Mouse (Mus musculus): ENCODE results near the gene Homer1. TPM values are rescaled to one million over a fixed set of nuclear protein-coding genes. Genes with fewer than 3 reads are reported as not detected.

Gene Homer1
- polyA plus RNA-seq, 1 experiment from 2014 or later, result 12.3 TPM

GRCm38 (mm10) chr13:93388594-93389241 lies 89.3 kb downstream of the Homer1 start:
- Histone ChIP-seq H3K4me2 (ENCODE audit: low read depth, low read length, severe bottlenecking) (no peak overlapping the region), H3K27ac (ENCODE audit: low read depth, low read length) (no peak overlapping the region), H3K9me3 (ENCODE audit: control insufficient read depth, low read length) (no peaks in the 10 kb centered on the region), H3K36me3 (ENCODE audit: control insufficient read depth, insufficient read depth, low read length) (no peaks in the 10 kb centered on the region), H3K4me3 (ENCODE audit: low read depth, low read length) (no peak overlapping the region), H3K9ac (ENCODE audit: low read length) (no peak overlapping the region), H3K4me1 (replicated peaks; ENCODE audit: control insufficient read depth, insufficient read depth, low read length) (no peaks in the 10 kb centered on the region), H3K27me3 (ENCODE audit: control insufficient read depth, insufficient read depth, low read length) (no peaks in the 10 kb centered on the region)
- 82% methylated on average over 7 of the region's 7 CpGs for WGBS
- ATAC-seq (replicated peaks; ENCODE audit: low FRiP score), result no peak
- no peak for DNase-seq (ENCODE audit: low spot score)

GRCm38 (mm10) chr13:93389242-93389625 lies 89.8 kb downstream of the Homer1 start:
- H3K4me3 ChIP-seq (ENCODE audit: low read depth, low read length), result no peak overlapping the region
- no peak overlapping the region for H3K27ac ChIP-seq (ENCODE audit: low read depth, low read length)
- 52% methylated on average over 2 of the region's 2 CpGs for WGBS
- no peaks in the 10 kb centered on the region for H3K36me3 ChIP-seq (ENCODE audit: control insufficient read depth, insufficient read depth, low read length)
- no peak for DNase-seq (ENCODE audit: low spot score)
- no peaks in the 10 kb centered on the region for H3K4me1 ChIP-seq (replicated peaks; ENCODE audit: control insufficient read depth, insufficient read depth, low read length)
- no peak overlapping the region for H3K9ac ChIP-seq (ENCODE audit: low read length)
- H3K27me3 ChIP-seq (ENCODE audit: control insufficient read depth, insufficient read depth, low read length), result no peaks in the 10 kb centered on the region
- H3K4me2 ChIP-seq (ENCODE audit: low read depth, low read length, severe bottlenecking), result no peak overlapping the region
- no peak for ATAC-seq (replicated peaks; ENCODE audit: low FRiP score)
- H3K9me3 ChIP-seq (ENCODE audit: control insufficient read depth, low read length), result no peaks in the 10 kb centered on the region

- H3K36me3 ChIP-seq (ENCODE audit: control insufficient read depth, insufficient read depth, low read length), result no peaks in the 10 kb centered on the region
- no peaks in the 10 kb centered on the region for H3K4me1 ChIP-seq (replicated peaks; ENCODE audit: control insufficient read depth, insufficient read depth, low read length)
- ATAC-seq (replicated peaks; ENCODE audit: low FRiP score), result no peak
- WGBS, result 90% methylated on average over 5 of the region's 5 CpGs
- no peak overlapping the region for H3K9ac ChIP-seq (ENCODE audit: low read length)
- no peak for DNase-seq (ENCODE audit: low spot score)
- no peaks in the 10 kb centered on the region for H3K27me3 ChIP-seq (ENCODE audit: control insufficient read depth, insufficient read depth, low read length)
- no peak overlapping the region for H3K27ac ChIP-seq (ENCODE audit: low read depth, low read length)
- H3K4me3 ChIP-seq (ENCODE audit: low read depth, low read length), result no peak overlapping the region
- no peak overlapping the region for H3K4me2 ChIP-seq (ENCODE audit: low read depth, low read length, severe bottlenecking)
- H3K9me3 ChIP-seq (ENCODE audit: control insufficient read depth, low read length), result no peaks in the 10 kb centered on the region
Observed at GRCm38 (mm10) chr13:93399710-93400216, 100.3 kb downstream of the Homer1 start.

GRCm38 (mm10) chr13:93401947-93402346 lies 102.5 kb downstream of the Homer1 start:
- H3K36me3 ChIP-seq (ENCODE audit: control insufficient read depth, insufficient read depth, low read length), result no peaks in the 10 kb centered on the region
- H3K27ac ChIP-seq (ENCODE audit: low read depth, low read length), result no peak overlapping the region
- no peak for DNase-seq (ENCODE audit: low spot score)
- H3K27me3 ChIP-seq (ENCODE audit: control insufficient read depth, insufficient read depth, low read length), result no peaks in the 10 kb centered on the region
- 93% methylated on average over 7 of the region's 7 CpGs for WGBS
- H3K4me2 ChIP-seq (ENCODE audit: low read depth, low read length, severe bottlenecking), result no peak overlapping the region
- H3K4me1 ChIP-seq (replicated peaks; ENCODE audit: control insufficient read depth, insufficient read depth, low read length), result no peaks in the 10 kb centered on the region
- H3K4me3 ChIP-seq (ENCODE audit: low read depth, low read length), result no peak overlapping the region
- no peak for ATAC-seq (replicated peaks; ENCODE audit: low FRiP score)
- H3K9me3 ChIP-seq (ENCODE audit: control insufficient read depth, low read length), result no peaks in the 10 kb centered on the region
- no peak overlapping the region for H3K9ac ChIP-seq (ENCODE audit: low read length)

- H3K4me2 ChIP-seq (ENCODE audit: low read depth, low read length, severe bottlenecking), result no peak overlapping the region
- no peaks in the 10 kb centered on the region for H3K27me3 ChIP-seq (ENCODE audit: control insufficient read depth, insufficient read depth, low read length)
- H3K4me3 ChIP-seq (ENCODE audit: low read depth, low read length), result no peak overlapping the region
- H3K9ac ChIP-seq (ENCODE audit: low read length), result no peak overlapping the region
- ATAC-seq (replicated peaks; ENCODE audit: low FRiP score) (no peak), DNase-seq (ENCODE audit: low spot score) (no peak)
- 92% methylated on average over 5 of the region's 5 CpGs for WGBS
- no peaks in the 10 kb centered on the region for H3K36me3 ChIP-seq (ENCODE audit: control insufficient read depth, insufficient read depth, low read length)
- no peaks in the 10 kb centered on the region for H3K4me1 ChIP-seq (replicated peaks; ENCODE audit: control insufficient read depth, insufficient read depth, low read length)
- no peak overlapping the region for H3K27ac ChIP-seq (ENCODE audit: low read depth, low read length)
- H3K9me3 ChIP-seq (ENCODE audit: control insufficient read depth, low read length), result no peaks in the 10 kb centered on the region
Observed at GRCm38 (mm10) chr13:93406855-93407254, 107.4 kb downstream of the Homer1 start.

- 91% methylated on average over 4 of the region's 4 CpGs for WGBS
Observed at GRCm38 (mm10) chr13:93410343-93410742, 110.9 kb downstream of the Homer1 start.

GRCm38 (mm10) chr13:93415055-93415454 lies 115.6 kb downstream of the Homer1 start:
- no peaks in the 10 kb centered on the region for H3K4me1 ChIP-seq (replicated peaks; ENCODE audit: control insufficient read depth, insufficient read depth, low read length)
- H3K27me3 ChIP-seq (ENCODE audit: control insufficient read depth, insufficient read depth, low read length), result no peaks in the 10 kb centered on the region
- H3K9me3 ChIP-seq (ENCODE audit: control insufficient read depth, low read length), result no peaks in the 10 kb centered on the region
- H3K36me3 ChIP-seq (ENCODE audit: control insufficient read depth, insufficient read depth, low read length), result no peaks in the 10 kb centered on the region
- DNase-seq (ENCODE audit: low spot score) (no peak), ATAC-seq (replicated peaks; ENCODE audit: low FRiP score) (no peak)
- WGBS, result 93% methylated on average over 5 of the region's 5 CpGs
- no peak overlapping the region for H3K4me3 ChIP-seq (ENCODE audit: low read depth, low read length)
- no peak overlapping the region for H3K9ac ChIP-seq (ENCODE audit: low read length)
- H3K27ac ChIP-seq (ENCODE audit: low read depth, low read length), result no peak overlapping the region
- H3K4me2 ChIP-seq (ENCODE audit: low read depth, low read length, severe bottlenecking), result no peak overlapping the region

More at GRCm38 (mm10) chr13:93410343-93410742, 110.9 kb downstream of the Homer1 start:
- no peak for ATAC-seq (replicated peaks; ENCODE audit: low FRiP score)
- Histone ChIP-seq H3K9ac (ENCODE audit: low read length) (no peak overlapping the region), H3K36me3 (ENCODE audit: control insufficient read depth, insufficient read depth, low read length) (no peaks in the 10 kb centered on the region), H3K4me1 (replicated peaks; ENCODE audit: control insufficient read depth, insufficient read depth, low read length) (no peaks in the 10 kb centered on the region), H3K9me3 (ENCODE audit: control insufficient read depth, low read length) (no peaks in the 10 kb centered on the region), H3K4me3 (ENCODE audit: low read depth, low read length) (no peak overlapping the region), H3K4me2 (ENCODE audit: low read depth, low read length, severe bottlenecking) (no peak overlapping the region), H3K27me3 (ENCODE audit: control insufficient read depth, insufficient read depth, low read length) (no peaks in the 10 kb centered on the region), H3K27ac (ENCODE audit: low read depth, low read length) (no peak overlapping the region)
- DNase-seq (ENCODE audit: low spot score), result no peak

- Histone ChIP-seq H3K4me2 (ENCODE audit: low read depth, low read length, severe bottlenecking) (no peak overlapping the region), H3K4me1 (replicated peaks; ENCODE audit: control insufficient read depth, insufficient read depth, low read length) (no peaks in the 10 kb centered on the region), H3K27me3 (ENCODE audit: control insufficient read depth, insufficient read depth, low read length) (no peaks in the 10 kb centered on the region), H3K9ac (ENCODE audit: low read length) (no peak overlapping the region), H3K9me3 (ENCODE audit: control insufficient read depth, low read length) (no peaks in the 10 kb centered on the region), H3K4me3 (ENCODE audit: low read depth, low read length) (no peak overlapping the region), H3K36me3 (ENCODE audit: control insufficient read depth, insufficient read depth, low read length) (no peaks in the 10 kb centered on the region), H3K27ac (ENCODE audit: low read depth, low read length) (no peak overlapping the region)
- no peak for DNase-seq (ENCODE audit: low spot score)
- WGBS, result 85% methylated on average over 2 of the region's 2 CpGs
- ATAC-seq (replicated peaks; ENCODE audit: low FRiP score), result no peak
Observed at GRCm38 (mm10) chr13:93418292-93418691, 118.9 kb downstream of the Homer1 start.

- H3K9ac ChIP-seq (ENCODE audit: low read length), result no peak overlapping the region
- no peak overlapping the region for H3K4me2 ChIP-seq (ENCODE audit: low read depth, low read length, severe bottlenecking)
- no peaks in the 10 kb centered on the region for H3K36me3 ChIP-seq (ENCODE audit: control insufficient read depth, insufficient read depth, low read length)
- WGBS, result 81% methylated on average over 2 of the region's 2 CpGs
- no peak overlapping the region for H3K27ac ChIP-seq (ENCODE audit: low read depth, low read length)
- ATAC-seq (replicated peaks; ENCODE audit: low FRiP score) (no peak), DNase-seq (ENCODE audit: low spot score) (no peak)
- no peak overlapping the region for H3K4me3 ChIP-seq (ENCODE audit: low read depth, low read length)
- H3K9me3 ChIP-seq (ENCODE audit: control insufficient read depth, low read length), result no peaks in the 10 kb centered on the region
- H3K27me3 ChIP-seq (ENCODE audit: control insufficient read depth, insufficient read depth, low read length), result no peaks in the 10 kb centered on the region
- no peaks in the 10 kb centered on the region for H3K4me1 ChIP-seq (replicated peaks; ENCODE audit: control insufficient read depth, insufficient read depth, low read length)
Observed at GRCm38 (mm10) chr13:93419779-93420178, 120.3 kb downstream of the Homer1 start.
